Mouse (Mus musculus): ENCODE measurements around the gene Mettl24.
A peak's percentile ranks its signal among the peaks of the same experiment; 100 is the strongest.

Gene Mettl24

DNA sequence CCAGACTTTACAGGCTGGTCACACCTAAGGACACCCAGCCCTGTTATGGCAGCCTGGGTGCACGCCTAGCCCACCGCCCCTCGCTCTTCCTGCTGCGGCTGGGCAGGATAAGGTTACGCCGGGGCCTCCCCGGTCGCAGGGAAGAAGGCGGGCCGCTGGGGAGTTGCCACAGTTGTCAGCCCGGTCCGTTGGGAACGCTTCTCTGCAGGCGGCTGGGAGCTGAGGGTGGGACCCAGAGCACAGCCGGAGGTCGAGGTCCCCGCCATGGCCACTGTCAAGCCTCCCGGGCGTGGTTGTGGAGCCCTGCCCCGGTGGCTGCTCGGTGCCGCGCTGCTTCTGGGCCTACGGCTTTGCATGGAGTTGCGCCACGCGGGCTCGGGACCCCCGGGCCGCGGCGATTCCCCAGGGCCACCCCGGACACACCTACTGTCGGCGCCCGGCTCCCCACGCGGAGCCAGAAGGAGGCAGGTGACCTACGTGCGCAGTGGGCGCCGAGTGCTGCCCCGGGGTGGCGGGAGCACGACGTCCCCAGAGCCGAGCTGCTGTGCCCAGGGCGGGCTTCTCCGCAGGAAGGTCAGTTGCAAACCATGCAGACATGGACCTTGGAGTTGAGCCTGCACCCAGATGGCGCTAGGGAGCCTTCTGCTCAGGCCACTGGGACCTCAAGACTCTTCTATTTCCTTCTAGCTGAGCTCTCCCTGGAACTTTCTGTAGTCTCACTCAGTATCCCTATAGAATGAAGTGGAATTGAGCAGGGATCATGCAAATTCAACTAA lies at the start of gene Mettl24:
TSS of gene Mettl24 (plus strand) at position 191 of the 776 bp plus-strand sequence.
- peak; percentile 78 for DNase-seq (ENCODE audit: low spot score)

DNA sequence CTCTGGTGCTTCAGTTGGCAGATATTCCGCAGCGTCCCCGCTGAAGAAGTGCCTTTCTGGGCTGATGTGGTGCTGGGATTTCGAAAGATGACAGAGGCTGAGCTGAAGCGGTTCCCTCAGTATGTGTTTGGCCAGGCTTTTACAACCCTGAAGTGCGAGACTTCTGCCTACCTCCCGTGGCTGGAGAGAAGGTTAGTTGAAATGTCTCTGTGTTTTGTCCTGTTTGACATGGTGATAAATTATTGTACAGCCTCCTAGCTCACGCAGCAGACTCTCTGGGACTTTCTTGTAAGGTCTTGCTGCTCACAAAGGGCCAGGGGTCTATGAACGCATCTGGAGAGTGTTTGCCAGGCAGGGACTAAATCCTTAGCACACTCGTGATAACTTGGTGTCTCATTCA lies 45.8 kb upstream of the Mettl24 start:
- DNase-seq (ENCODE audit: low spot score): no peak

DNA sequence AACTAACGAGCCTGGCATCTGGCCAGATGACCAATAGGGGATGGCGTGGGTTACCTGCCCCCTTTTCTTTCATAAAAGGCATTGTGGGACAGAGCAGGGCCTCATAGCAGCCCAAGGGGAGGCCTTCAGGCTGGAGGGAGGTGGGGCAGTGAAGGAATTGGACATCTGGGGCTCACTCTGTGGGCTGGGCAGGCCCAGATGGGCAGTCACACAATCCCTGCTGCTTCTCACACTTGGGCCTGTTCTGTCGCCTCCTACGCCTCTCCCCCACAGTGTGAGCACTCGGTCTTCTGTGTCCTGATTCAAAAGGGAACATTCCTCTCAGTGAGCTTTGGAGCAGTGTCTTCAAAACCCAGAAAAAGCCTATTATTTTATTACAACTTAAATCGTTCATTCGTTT lies 44.8 kb upstream of the Mettl24 start:
- DNase-seq (ENCODE audit: low spot score): no peak

DNA sequence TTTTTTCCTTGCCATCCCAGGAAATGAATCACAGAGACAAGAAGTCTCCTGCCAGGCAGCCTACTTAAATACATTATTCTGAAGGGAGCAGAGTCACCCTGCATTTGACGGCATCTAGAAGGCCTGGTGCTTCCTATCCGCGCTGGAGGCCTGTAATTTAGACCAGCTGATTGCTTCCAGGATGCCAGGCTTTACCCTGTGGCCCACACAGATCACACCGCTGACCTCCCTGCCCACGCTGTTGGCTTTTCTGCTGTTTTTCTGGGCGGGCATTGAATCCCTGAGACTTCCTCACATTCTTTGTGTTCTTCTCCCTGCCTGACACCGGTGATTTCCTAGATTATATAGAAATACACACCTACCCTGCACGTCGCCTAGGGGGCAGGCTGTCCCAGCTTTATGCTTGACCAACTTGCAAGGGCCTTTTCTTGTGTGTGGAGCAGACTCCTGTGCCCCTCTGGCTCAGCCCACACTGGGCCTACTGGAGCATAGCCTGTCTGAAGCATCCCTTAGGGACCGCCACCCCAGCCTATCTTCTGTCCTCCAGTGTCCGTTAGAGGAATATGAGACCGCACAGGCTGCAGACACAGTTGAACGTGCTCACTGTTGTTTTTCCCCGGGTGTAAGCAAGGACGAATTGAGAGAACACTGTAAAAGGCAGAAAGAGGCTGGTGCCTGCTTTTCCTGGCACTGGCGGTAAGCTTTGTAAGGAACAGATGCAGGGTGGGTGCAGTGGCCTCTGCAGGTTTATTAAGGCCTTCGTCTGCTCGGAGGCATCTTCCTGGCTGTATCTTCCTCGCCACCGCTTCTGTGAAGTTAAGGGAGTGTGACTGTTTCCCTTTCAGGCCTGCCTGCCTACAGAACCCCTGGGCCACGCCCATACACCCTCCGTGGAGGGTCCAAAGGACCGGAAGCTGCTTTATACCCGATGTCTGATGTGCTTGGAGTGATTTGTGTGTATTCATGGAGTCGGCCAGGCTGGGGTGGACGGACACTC lies 44.0 kb upstream of the Mettl24 start:
- DNase-seq (ENCODE audit: low spot score): no peak

DNA sequence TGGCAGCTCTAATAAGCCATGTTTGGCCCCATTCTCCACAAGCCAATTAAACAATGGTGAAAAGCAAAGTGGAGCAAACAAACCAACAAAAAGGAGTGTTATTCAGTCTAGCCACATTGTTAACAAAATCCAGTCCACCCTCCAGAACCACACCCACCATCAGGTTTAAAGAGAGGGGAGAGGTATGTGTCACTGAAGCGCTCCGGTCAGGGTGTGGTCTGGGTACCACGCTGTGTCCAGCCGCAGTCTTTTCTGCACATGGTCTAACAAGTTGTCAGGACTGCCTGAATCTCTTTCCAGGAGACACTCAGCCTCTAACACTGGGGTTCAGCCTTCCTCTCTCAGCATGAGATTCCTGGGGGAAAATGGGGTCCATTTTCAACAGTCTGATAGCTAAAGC lies 42.7 kb upstream of the Mettl24 start:
- DNase-seq (ENCODE audit: low spot score): no peak

DNA sequence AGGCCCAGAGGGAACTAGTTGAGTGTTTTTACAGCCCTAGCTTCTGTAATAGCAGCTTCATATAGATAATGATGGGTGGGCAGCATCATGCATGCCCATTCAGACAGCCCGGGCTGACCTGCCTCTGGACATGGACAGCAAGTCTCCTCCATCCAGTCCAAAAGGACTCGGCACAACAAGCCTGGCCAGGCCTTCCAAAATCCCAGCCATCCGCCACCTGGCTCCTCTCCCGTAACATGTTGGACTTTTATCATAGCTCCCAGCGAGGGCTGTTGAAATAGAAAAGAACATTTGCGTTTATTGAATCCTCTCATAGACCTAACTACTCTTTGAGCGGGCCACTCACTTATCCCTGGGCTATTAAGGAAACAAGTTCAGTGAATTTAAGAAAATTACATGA lies 41.2 kb upstream of the Mettl24 start:
- DNase-seq (ENCODE audit: low spot score): no peak

DNA sequence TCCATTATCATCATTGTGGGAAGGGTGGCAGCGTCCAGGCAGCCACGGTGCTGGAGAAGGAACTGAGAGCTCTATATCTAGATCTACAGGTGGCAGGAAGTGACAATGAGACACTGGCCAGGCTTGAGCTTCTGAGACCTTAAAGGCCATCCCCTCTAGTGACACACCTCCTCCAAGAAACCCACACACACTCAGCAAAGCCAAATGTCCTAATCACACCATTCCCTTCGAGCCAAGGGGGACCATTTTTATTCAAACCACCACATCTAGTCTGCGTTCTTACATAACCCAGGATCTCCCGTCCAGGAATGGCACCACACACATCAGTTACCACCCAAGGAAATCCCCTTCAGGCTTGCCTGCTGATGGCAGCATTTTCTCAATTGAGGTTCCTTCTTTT lies 40.0 kb upstream of the Mettl24 start:
- DNase-seq (ENCODE audit: low spot score): no peak

DNA sequence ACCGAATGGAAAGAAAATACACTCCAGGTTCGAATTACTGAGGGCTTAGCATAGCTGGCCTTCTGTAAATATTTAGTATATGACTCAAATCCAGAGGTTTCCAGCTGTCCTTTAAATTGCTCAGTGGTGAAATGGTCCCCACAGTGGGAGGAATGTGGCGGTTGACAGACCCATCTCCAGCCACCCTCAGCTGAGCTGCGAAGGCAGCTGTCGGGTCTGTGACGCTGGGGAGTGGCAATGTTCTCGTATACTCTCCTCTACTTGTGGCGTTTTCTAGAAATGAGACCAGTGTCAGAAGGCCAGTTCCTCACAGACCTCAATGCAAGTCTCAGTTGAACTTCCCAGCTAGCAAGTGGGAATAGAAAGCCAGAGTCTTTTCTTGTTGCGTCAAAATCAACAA lies 38.6 kb upstream of the Mettl24 start:
- no peak for DNase-seq (ENCODE audit: low spot score)

DNA sequence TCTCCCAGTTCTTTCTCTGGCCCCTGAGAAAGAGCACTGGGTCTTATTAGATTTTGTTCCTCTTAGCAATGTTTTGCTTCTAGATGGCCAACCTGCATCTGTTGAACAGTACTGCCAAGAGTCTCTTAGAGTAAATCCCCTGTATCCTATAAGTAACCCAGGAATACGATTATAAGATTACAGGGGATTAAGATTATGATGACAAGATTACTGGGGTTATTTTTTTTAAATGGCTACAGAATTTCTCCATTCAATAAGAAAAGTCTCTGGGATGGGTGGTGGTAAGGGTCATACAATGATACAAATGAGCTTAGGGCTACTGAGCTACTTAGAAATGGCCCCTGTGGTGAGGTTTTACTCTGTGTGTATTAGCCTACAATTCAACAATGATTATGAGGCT lies 37.7 kb upstream of the Mettl24 start:
- DNase-seq (ENCODE audit: low spot score): no peak

DNA sequence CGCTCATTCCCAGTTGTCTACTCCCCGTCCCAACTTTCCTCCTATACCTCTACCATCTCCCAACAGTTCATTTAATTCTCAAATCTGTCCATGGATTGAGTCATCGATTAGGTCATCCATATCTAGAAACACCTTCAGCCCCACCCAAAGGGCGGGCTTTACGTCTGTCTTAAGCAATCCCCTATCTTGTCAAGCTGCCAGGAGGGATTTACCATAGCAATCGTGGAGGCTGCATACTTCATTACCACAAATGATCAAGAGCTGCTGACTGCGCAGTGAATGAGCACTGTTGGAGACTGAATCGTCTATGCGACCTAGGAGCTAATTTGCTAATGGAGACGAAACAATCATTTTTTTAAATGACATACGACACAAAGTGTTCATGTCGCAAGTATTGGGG lies 34.3 kb upstream of the Mettl24 start:
- no peak for DNase-seq (ENCODE audit: low spot score)

DNA sequence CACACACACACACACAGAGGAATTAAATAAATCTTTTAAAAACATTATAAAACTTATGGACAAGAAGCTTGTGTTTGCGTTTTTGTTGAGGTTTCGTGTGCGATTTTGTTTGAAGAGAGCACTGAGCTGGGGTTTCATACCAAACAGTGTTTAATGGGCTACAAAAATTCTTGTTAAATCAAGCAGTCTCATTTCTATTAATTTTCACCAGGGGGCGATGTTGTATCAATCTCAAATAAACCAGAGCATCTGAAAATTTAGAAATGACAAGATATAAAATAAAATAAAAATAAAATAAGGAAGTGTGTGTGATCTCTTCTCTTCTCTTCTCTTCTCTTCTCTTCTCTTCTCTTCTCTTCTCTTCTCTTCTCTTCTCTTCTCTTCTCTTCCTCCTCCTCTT lies 33.4 kb upstream of the Mettl24 start:
- DNase-seq (ENCODE audit: low spot score): no peak

DNA sequence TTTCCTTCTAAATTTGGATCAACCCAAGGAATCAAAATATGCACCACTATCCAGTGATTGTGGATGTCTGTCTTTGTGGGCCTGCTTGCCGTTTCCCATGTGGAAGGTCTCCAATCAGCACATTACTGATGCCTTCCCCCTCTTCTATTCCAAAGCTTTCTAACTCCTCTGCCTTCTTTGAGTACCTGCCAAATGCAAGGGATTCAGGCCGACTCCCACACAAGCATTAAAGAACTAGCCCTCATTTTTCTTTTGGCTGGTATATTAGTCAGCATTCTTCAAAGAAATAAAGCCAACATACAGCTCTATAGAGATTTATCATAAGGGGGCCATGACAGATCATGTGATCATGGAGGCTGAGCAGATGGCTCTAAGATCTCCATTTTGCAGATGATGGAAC lies 31.4 kb upstream of the Mettl24 start:
- DNase-seq (ENCODE audit: low spot score): no peak

DNA sequence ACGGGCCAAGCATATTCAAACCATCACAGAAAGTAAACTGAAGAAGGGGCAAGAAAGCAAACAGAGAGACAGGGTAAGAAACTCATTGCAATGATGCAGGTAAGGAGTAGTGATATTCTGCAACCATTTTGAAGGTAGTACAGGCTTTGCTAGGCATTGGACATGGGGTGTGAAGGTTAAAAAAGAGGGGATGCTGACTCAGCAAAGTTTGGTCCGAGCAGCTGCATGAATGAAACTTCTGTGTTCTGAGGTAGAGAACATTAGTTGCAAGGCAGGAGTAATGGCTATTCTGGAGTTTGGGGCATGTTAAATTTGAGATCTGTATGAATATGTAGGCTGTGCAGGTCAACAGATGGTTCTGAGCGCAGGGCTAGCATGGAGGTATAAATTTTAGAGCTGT lies 17.8 kb upstream of the Mettl24 start:
- DNase-seq (ENCODE audit: low spot score): no peak

DNA sequence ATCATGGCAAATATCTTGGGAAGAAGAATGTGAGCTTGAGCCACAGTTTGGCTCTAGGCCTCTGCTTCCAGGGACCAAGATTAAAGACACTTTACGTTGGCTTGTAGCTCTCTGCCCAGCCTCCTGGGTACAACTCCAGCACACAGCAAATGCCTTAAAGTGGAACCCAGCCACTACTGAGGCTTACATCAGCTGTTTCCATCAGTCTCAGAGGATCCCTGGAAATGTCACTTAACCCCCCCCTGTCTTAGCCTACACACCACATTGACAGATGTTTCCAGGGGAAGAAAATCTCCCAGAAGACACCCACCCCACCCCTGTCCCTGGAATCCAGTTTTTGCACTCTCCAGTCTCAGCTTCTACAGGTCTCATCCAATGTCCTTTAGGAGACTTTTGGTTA lies 16.1 kb upstream of the Mettl24 start:
- no peak for DNase-seq (ENCODE audit: low spot score)

DNA sequence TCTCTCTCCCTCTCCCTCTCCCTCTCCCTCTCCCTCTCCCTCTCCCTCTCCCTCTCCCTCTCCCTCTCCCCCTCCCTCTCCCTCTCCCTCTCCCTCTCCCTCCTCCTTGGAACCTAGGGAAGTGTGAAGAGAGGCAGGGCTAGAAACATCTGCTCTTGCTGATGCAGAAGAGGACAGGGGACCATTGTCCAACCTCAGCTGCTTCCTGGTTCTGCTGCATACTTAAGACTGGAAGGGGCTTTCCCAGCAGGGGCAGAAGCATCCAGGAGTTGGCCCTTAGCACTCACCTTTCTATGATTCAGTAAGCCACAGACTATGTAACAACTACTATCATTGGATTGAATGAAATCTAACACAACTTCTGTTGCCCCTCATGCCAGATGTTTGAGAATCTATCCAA lies 14.4 kb upstream of the Mettl24 start:
- DNase-seq (ENCODE audit: low spot score): no peak

DNA sequence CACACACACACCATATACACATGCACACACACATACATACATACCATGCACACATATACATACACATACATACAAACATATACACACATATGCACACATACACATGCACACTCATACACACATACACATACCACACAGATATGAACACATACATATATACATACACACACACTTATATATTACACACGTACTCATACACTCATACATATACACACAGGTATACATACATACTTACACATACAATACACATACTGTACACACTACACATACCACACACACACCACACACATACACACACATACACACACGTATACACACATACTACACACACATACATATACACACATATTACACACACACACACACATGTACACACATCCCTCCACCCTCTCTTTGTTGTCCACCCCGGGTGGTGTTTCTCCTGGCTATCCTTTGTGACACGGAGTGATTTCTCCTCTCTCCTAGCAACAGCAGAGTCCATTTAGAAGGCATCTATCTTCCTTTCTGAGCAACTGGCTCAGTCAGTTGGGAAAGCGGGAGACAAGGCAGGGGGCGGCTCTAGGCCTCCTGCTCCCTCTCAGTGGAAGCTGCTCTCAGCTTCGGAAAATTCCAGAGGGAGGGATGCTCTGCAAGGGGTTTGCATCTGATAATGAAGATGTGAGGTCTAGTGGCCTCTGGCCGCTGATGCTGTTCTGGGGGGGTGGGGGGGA lies 10.3 kb upstream of the Mettl24 start:
- no peak for DNase-seq (ENCODE audit: low spot score)

DNA sequence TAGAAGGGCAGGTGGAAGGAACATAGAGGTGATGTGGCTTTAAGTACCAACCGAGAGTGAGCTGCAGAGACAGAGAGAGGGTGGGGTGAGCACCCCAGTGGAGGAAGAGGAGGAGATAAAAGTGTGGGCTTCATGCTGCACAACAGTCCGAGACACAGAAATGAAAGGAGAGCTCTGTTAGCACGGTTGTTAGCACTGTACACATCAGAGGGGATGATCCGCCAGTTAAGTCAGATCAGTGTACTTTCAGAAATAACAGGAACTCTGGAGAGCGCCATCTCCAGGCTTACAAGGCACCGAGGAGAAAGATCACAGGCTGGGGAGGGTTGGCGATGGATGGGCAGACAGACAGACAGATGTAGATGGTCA lies 9.8 kb upstream of the Mettl24 start:
- DNase-seq (ENCODE audit: low spot score): no peak

DNA sequence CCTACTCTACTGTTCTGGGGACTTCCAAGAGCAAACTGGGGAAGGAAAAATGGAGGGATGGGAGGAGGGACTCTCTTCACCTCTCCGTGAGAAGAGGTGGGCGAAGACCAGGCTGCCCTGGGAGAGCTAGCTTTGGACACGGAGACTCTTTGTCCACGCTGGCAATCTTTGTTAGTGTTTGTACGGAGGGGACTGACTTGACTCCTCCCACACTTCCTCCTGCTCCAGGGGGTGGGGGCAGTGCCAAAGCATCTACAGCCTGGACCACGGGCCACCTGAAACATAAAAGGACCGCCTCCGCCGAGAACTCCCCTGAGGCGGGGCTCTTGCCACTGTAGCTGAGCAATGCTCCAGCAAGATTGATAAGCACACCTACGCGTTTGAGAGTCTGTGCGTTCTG lies 8.9 kb upstream of the Mettl24 start:
- no peak for DNase-seq (ENCODE audit: low spot score)

DNA sequence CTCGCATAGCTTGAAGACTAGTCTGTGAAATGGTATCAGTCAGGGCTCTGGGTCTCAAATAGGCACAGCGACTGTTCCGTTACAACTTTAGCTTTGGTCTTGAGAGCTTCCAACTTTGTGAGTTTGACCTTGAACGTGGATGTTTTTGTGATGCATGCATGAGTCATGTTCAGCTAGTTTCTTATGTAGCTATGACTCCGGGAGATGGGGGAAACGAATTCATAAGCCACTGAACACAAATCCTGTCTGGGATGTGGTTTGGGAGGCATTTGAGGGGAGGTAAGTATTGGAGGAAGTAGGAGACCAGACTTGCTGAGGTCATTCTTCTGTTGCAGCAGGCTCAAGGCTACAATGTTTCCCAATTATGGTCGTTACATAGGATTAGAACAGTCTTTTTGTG lies 7.2 kb upstream of the Mettl24 start:
- no peak for DNase-seq (ENCODE audit: low spot score)

DNA sequence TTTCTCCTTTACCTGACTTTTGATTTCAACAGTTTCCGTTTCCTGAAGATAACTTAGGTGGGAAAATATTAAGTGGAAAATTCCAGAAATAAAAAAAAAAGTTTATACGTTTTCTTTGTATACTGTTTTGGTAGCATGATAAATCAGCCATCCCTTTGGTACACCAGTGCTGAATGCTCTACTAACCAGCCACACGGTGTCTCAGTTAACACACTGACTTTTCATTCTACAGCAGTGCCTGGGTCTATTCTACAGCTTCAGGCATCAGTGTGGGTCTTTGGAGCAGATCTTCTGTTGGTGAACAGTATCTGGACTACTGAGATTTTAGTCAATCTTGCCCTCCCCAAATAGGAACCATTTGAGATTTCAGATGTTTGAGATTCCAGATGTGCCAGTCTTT lies 4.6 kb upstream of the Mettl24 start:
- no peak for DNase-seq (ENCODE audit: low spot score)

DNA sequence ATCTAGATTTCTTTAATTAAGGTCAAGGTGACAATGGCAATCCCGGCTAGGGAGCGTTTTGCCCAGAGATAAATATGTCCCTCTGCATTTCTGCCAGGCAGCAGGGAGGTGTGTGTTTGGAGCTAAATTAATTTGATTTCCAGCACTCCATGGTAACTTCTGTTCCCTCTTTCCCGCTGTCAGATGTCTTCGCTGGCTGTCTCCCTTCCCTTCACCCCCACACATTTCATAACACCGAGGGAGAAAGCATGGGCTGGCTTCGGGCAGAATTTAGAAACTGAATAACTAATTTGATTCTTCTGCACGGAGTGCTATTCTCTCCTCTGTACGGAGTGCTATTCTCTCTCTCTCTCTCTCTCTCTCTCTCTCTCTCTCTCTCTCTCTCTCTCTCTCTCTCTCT lies 612 bp upstream of the Mettl24 start:
- no peak for DNase-seq (ENCODE audit: low spot score)

DNA sequence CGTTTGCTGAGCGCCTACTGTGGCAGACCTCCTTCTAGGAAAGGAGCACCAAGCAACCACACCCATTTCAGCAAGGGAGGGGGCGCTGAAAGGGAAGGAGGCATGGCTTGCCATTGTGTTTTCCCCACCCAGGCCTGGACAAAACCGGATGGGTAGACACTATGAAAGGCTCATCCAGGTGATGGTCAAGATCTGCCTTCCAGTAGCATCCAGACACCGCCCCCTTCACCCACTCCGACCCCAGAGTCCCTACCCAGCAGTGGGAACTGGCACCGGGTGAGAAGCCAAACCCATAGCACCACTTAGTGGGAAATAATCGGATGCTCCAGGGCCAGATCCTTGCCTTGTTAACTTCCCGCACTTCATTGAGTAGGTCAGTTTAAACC lies 779 bp downstream of the Mettl24 start:
- no peak for DNase-seq (ENCODE audit: low spot score)

DNA sequence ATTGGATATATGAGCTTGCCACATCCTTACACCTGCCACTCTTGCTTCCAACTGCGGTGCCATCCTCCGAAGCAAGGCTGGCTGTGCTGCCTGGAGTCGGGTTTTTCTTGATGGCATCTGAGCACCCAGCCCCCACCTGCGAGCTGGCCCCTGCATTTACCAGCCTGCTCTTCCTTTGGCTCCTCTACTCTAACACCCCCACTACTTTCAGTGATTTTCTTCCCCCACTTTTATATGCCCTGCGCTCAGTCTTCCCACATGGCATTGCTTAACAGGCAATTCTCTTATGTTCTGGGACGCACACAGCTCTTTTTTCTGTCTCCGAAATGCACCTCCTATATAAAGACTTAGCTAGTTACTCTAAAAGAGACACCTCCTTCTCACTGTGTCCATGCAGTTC lies 1.2 kb downstream of the Mettl24 start:
- DNase-seq (ENCODE audit: low spot score): no peak
